Mouse (Mus musculus): ENCODE data around the gene Ptcra. TPM values are rescaled to one million over a fixed set of nuclear protein-coding genes. Genes with fewer than 3 reads are reported as not detected.
A peak's percentile ranks its signal among the peaks of the same experiment; 100 is the strongest.

The Ptcra gene
- polyA plus RNA-seq, 1 experiment from 2014 or later, result 0.29 TPM

DNA sequence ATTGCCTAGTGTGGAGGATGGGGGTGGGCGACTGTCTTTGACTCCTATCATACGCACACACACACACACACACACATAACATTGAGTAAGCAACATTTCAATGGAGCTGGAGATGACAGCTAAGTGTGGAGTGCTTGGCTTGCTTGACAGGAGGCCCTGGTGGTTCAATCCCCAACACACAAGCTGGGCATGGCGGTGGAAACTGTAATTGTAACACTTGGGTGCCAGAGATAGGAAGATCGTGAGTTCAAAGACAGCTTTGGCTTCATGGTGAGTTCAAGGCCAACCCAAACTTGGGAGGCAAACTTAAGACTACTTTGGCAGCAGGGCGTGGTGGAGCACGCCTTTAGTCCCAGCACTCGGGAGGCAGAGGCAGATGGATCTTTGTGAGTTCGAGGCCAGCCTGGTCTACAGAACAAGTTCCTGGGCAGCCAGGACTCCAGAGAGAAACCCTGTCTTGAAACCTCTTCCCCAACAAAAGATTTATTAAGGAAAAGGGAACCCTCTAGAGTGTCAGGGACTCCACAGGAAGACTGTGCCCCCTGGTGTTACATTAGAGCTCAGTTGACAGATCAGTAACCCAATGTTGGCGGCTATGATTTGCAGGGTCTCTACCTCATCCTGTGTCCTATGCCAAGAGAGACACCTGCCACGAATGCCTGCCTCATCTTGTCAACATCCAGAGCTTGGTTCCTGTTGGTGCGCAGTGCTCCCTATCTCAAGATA, 48.6 kb downstream of the Ptcra start:
- Histone ChIP-seq H3K9ac (replicated peaks; ENCODE audit: low read length) (no peak overlapping the region), H3K4me3 (ENCODE audit: low read length) (no peak overlapping the region), H3K27ac (ENCODE audit: low read length) (no peak overlapping the region), H3K9me3 (ENCODE audit: low read length) (no peaks in the 10 kb centered on the region), H3K27me3 (ENCODE audit: insufficient read depth, low read length) (no peaks in the 10 kb centered on the region), H3K36me3 (ENCODE audit: insufficient read depth, low read length) (peaks cover 33% of the 10 kb centered on the region), H3K4me1 (ENCODE audit: insufficient read depth, low read length) (peaks cover 17% of the 10 kb centered on the region), H3K4me2 (replicated peaks; ENCODE audit: low read depth, low read length) (no peak overlapping the region)
- WGBS, result 95% methylated on average over 11 of the region's 11 CpGs
- no peak for ATAC-seq (ENCODE audit: low FRiP score, low TSS enrichment)

DNA sequence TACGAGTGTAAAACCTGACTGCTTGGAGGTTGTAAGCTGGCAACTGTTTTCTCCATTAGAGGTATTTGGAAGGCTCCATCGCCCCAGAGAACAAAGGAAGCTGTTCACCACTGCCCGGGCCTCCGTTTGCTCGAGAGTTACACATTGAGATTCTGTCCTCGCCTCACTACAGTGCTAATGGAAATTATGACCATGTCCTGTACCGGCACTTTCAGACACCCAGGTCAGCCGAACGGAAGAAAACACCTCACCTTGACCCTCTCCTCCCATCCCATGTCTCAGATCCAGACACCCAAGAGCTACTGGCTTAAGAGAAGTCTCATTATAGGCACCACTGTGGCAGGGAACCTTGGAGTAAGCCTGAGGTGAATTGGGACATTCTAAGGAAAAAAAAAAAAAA, 49.7 kb downstream of the Ptcra start:
- H3K4me2 ChIP-seq (replicated peaks; ENCODE audit: low read depth, low read length), result no peak overlapping the region
- no peak for ATAC-seq (ENCODE audit: low FRiP score, low TSS enrichment)
- no peak overlapping the region for H3K4me3 ChIP-seq (ENCODE audit: low read length)
- 91% methylated on average over 9 of the region's 9 CpGs for WGBS
- H3K27ac ChIP-seq (ENCODE audit: low read length), result no peak overlapping the region
- H3K27me3 ChIP-seq (ENCODE audit: insufficient read depth, low read length), result no peaks in the 10 kb centered on the region
- H3K36me3 ChIP-seq (ENCODE audit: insufficient read depth, low read length), result peaks cover 33% of the 10 kb centered on the region
- H3K9me3 ChIP-seq (ENCODE audit: low read length), result no peaks in the 10 kb centered on the region
- H3K4me1 ChIP-seq (ENCODE audit: insufficient read depth, low read length), result peaks cover 17% of the 10 kb centered on the region
- no peak overlapping the region for H3K9ac ChIP-seq (replicated peaks; ENCODE audit: low read length)

DNA sequence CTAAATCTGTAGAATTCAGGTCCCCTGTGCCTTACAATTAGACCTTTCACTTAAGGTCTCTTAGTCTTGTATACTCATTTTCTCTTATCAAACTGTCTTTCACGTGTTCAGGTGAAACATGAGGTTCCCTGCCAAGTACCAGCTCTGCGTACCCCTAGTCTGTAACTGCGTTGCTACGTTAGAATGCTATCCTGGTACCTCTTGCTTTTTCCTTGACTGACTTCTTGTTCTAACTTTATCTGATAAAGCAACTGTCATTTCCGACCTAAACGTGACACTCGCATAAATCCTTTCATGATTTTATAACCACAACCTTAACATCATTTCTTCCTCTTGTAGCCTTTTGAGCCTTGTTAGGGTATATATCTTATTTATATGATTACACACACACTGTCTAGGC, 51.1 kb downstream of the Ptcra start:
- H3K9ac ChIP-seq (replicated peaks; ENCODE audit: low read length), result peak overlapping the region; percentile 91
- H3K4me1 ChIP-seq (ENCODE audit: insufficient read depth, low read length), result peaks cover 17% of the 10 kb centered on the region
- peaks cover 31% of the 10 kb centered on the region for H3K36me3 ChIP-seq (ENCODE audit: insufficient read depth, low read length)
- 64% methylated on average over 7 of the region's 7 CpGs for WGBS
- no peaks in the 10 kb centered on the region for H3K9me3 ChIP-seq (ENCODE audit: low read length)
- peak overlapping the region; percentile 68 for H3K4me3 ChIP-seq (ENCODE audit: low read length)
- H3K27ac ChIP-seq (ENCODE audit: low read length), result no peak overlapping the region
- H3K27me3 ChIP-seq (ENCODE audit: insufficient read depth, low read length), result no peaks in the 10 kb centered on the region
- peak overlapping the region; percentile 93 for H3K4me2 ChIP-seq (replicated peaks; ENCODE audit: low read depth, low read length)
- no peak for ATAC-seq (ENCODE audit: low FRiP score, low TSS enrichment)

DNA sequence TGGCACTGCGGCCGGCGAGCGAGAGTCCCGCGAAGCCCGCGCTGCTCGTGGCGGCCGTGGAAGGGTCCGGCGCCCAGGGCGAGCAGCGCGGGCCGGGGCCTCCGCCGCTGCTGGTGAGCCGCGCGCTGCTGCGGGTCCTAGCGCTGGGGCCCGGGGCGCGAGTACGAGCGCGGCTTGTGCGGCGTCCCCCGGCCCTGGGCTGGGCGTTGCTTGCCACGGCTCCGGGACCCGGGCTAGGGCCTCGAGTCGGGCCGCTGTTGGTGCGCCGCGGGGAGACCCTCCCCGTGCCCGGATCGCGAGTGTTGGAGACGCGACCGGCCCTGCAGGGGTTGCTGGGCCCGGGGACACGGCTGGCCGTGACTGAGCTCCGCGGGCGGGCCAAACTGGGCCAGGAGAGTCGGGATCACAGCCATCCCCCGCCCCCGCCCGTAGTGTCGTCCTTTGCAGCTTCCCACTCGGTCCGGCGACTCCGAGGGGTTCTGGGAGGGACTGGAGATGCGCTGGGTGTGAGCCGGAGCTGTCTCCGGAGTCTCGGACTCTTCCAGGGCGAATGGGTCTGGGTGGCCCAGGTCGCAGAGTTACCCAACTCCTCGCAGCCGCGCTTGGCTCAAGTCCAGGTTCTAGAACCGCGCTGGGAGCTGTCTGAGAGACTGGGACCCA, 51.8 kb downstream of the Ptcra start:
- Histone ChIP-seq H3K27ac (ENCODE audit: low read length) (peak overlapping the region; percentile 79; the same call in 1 of the 2 replicates), H3K4me3 (ENCODE audit: low read length) (peak overlapping the region; percentile 68), H3K4me2 (replicated peaks; ENCODE audit: low read depth, low read length) (peak overlapping the region; percentile 93), H3K9me3 (ENCODE audit: low read length) (no peaks in the 10 kb centered on the region), H3K9ac (replicated peaks; ENCODE audit: low read length) (peak overlapping the region; percentile 91), H3K4me1 (ENCODE audit: insufficient read depth, low read length) (peaks cover 17% of the 10 kb centered on the region), H3K27me3 (ENCODE audit: insufficient read depth, low read length) (no peaks in the 10 kb centered on the region), H3K36me3 (ENCODE audit: insufficient read depth, low read length) (peaks cover 29% of the 10 kb centered on the region)
- peak; percentile 70 for ATAC-seq (ENCODE audit: low FRiP score, low TSS enrichment)
- WGBS, result under 1% methylated on average over 76 of the region's 76 CpGs

DNA sequence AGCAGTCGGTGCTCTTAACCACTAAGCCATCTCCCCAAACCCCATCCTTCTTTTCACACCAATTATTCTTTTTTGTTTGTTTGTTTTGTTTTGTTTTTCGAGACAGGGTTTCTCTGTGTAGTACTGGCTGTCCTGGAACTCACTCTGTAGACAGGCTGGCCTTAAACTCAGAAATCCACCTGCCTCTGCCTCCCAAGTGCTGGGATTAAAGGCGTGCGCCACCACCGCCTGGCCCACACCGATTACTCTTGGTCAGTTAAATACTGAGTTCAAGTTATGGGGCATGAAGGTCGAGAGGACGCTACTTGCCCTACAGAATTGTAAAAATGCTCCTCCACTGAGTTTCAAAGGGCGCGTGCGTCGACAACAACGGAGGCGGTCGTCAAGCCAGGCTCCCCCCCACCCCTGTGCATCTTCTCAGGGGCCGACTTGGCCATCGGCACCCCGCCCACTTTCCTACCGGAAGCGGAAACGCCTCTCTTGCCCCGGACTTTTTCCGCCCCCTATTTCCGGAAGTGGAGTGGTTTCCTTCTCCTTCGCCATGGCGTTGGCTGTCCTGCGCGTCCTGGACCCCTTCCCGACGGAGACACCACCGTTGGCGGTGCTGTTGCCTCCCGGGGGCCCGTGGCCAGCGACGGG, 52.4 kb downstream of the Ptcra start, which contains the start of gene Pex6:
TSS of gene Pex6 (plus strand) at position 505 of the 639 bp plus-strand sequence.
- WGBS, result 9% methylated on average over 36 of the region's 36 CpGs
- H3K9ac ChIP-seq (replicated peaks; ENCODE audit: low read length), result peak within 1 kb of the TSS; percentile 91
- ATAC-seq (ENCODE audit: low FRiP score, low TSS enrichment), result peak; percentile 92
- no peaks in the 10 kb centered on the region for H3K27me3 ChIP-seq (ENCODE audit: insufficient read depth, low read length)
- H3K9me3 ChIP-seq (ENCODE audit: low read length), result no peaks in the 10 kb centered on the region
- peak within 1 kb of the TSS; percentile 79 for H3K27ac ChIP-seq (ENCODE audit: low read length)
- peaks cover 22% of the 10 kb centered on the region for H3K36me3 ChIP-seq (ENCODE audit: insufficient read depth, low read length)
- peak within 1 kb of the TSS; percentile 68 for H3K4me3 ChIP-seq (ENCODE audit: low read length)
- H3K4me1 ChIP-seq (ENCODE audit: insufficient read depth, low read length), result peaks cover 17% of the 10 kb centered on the region
- peak within 1 kb of the TSS; percentile 93 for H3K4me2 ChIP-seq (replicated peaks; ENCODE audit: low read depth, low read length)

DNA sequence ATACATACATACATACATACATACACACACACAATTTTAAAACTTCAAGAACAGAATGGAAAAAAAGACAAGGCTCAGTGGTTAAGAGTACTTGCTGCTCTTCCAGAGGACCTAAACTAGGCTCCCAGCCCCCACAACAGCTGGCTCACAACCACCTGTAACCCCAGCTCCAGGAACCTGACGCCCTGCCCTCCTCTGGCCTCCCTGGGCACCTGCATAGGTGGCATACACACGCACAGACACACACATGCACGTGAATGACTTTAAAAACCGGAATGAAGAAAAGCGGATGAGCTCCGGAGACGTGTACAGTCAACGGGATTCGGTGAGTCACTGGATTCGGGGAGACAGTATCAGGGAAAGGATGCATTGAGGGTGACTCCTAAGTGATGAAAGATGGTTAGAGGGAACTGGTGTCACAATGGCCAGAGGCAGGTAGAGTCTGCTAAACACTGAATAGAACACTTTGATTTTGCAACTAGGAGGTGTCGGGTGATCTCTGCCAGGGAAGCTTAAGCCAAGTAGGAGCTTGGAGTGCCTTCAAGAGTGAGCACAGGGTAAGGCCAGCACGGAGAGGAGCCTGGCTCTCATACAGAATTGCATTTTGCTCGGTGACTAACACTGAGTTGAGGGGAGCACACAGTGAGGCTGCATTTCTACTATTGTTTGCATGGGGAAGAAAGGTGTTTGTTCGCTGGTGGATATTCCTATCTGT, 57.0 kb downstream of the Ptcra start:
- no peak overlapping the region for H3K27ac ChIP-seq (ENCODE audit: low read length)
- no peaks in the 10 kb centered on the region for H3K27me3 ChIP-seq (ENCODE audit: insufficient read depth, low read length)
- no peak for ATAC-seq (ENCODE audit: low FRiP score, low TSS enrichment)
- no peak overlapping the region for H3K9ac ChIP-seq (replicated peaks; ENCODE audit: low read length)
- H3K4me3 ChIP-seq (ENCODE audit: low read length), result no peak overlapping the region
- peaks cover 34% of the 10 kb centered on the region for H3K4me1 ChIP-seq (ENCODE audit: insufficient read depth, low read length)
- no peaks in the 10 kb centered on the region for H3K9me3 ChIP-seq (ENCODE audit: low read length)
- WGBS, result 92% methylated on average over 14 of the region's 14 CpGs
- no peak overlapping the region for H3K4me2 ChIP-seq (replicated peaks; ENCODE audit: low read depth, low read length)
- H3K36me3 ChIP-seq (ENCODE audit: insufficient read depth, low read length), result no peaks in the 10 kb centered on the region

Other genes with a start within 250 kb of the Ptcra start
- 6.5 TPM in 2 replicates for gene Cul9, start 217.3 kb downstream of the Ptcra start, polyA plus RNA-seq (2015; fragmentation: Nextera tagmentation; extraction: Ambion mirVana)
- gene Srf, start 207.5 kb downstream of the Ptcra start, polyA plus RNA-seq (2015; fragmentation: Nextera tagmentation; extraction: Ambion mirVana), result 8.2 and 9.3 TPM in 2 replicates
- 153 and 157 TPM in 2 replicates for gene Ptk7, start 134.2 kb downstream of the Ptcra start, polyA plus RNA-seq (2015; fragmentation: Nextera tagmentation; extraction: Ambion mirVana)
- 49.7 and 58.0 TPM in 2 replicates for gene Klc4, start 117.7 kb downstream of the Ptcra start, polyA plus RNA-seq (2015; fragmentation: Nextera tagmentation; extraction: Ambion mirVana)
- 118 and 123 TPM in 2 replicates for gene Mrpl2, start 117.5 kb downstream of the Ptcra start, polyA plus RNA-seq (2015; fragmentation: Nextera tagmentation; extraction: Ambion mirVana)
- 62.2 and 68.2 TPM in 2 replicates for gene Cul7, start 113.4 kb downstream of the Ptcra start, polyA plus RNA-seq (2015; fragmentation: Nextera tagmentation; extraction: Ambion mirVana)
- 69.2 and 69.6 TPM in 2 replicates for gene Rrp36, start 89.4 kb downstream of the Ptcra start, polyA plus RNA-seq (2015; fragmentation: Nextera tagmentation; extraction: Ambion mirVana)
- gene Mea1, start 84.9 kb downstream of the Ptcra start, polyA plus RNA-seq (2015; fragmentation: Nextera tagmentation; extraction: Ambion mirVana), result 162 and 172 TPM in 2 replicates
- gene Klhdc3, start 82.8 kb downstream of the Ptcra start, polyA plus RNA-seq (2015; fragmentation: Nextera tagmentation; extraction: Ambion mirVana), result 137 and 141 TPM in 2 replicates
- gene Ppp2r5d, start 58.6 kb downstream of the Ptcra start, polyA plus RNA-seq (2015; fragmentation: Nextera tagmentation; extraction: Ambion mirVana), result 110 and 112 TPM in 2 replicates
- 26.8 and 27.4 TPM in 2 replicates for gene Pex6, start 52.2 kb downstream of the Ptcra start, polyA plus RNA-seq (2015; fragmentation: Nextera tagmentation; extraction: Ambion mirVana)
- gene Gnmt, start 34.5 kb downstream of the Ptcra start, polyA plus RNA-seq (2015; fragmentation: Nextera tagmentation; extraction: Ambion mirVana), result 2.4 and 2.7 TPM in 2 replicates
- 85.9 and 94.5 TPM in 2 replicates for gene Cnpy3, start 11.5 kb downstream of the Ptcra start, polyA plus RNA-seq (2015; fragmentation: Nextera tagmentation; extraction: Ambion mirVana)
- 76.1 and 89.9 TPM in 2 replicates for gene 2310039H08Rik, start 8.9 kb upstream of the Ptcra start, polyA plus RNA-seq (2015; fragmentation: Nextera tagmentation; extraction: Ambion mirVana)
- 165 and 173 TPM in 2 replicates for gene Rpl7l1, start 19.0 kb upstream of the Ptcra start, polyA plus RNA-seq (2015; fragmentation: Nextera tagmentation; extraction: Ambion mirVana)
- gene Bicral, start 94.8 kb upstream of the Ptcra start, polyA plus RNA-seq (2015; fragmentation: Nextera tagmentation; extraction: Ambion mirVana), result 3.2 and 3.6 TPM in 2 replicates
- 49.8 and 54.7 TPM in 2 replicates for gene Tbcc, start 127.0 kb upstream of the Ptcra start, polyA plus RNA-seq (2015; fragmentation: Nextera tagmentation; extraction: Ambion mirVana)
- 0.09 and 0.14 TPM in 2 replicates for gene Prph2, start 146.7 kb upstream of the Ptcra start, polyA plus RNA-seq (2015; fragmentation: Nextera tagmentation; extraction: Ambion mirVana)
- 19.9 and 21.1 TPM in 2 replicates for gene Ubr2, start 246.8 kb upstream of the Ptcra start, polyA plus RNA-seq (2015; fragmentation: Nextera tagmentation; extraction: Ambion mirVana)